Mouse (Mus musculus) neural tube, embryonic 12.5 days (tissue): ENCODE data around the gene Tpmt. TPM values are rescaled to one million over a fixed set of nuclear protein-coding genes. Genes with fewer than 3 reads are reported as not detected.

Source experiments
- ATAC-seq: fragments of 200-750 bp; cut with Nextera tagmentation; 2 replicates; pipeline ENCODE4 v1.8.0; 2017; ENCODE audit warnings: low read depth, mild to moderate bottlenecking, moderate TSS enrichment, moderate library complexity; ENCODE audit not compliant: low FRiP score
- H3K27ac ChIP-seq: fragments of 300-500 bp; sonication (generic); 2 replicates; pipeline ENCODE4 v1.5.1; 2016
- H3K27me3 ChIP-seq: fragments of 300-500 bp; sonication (generic); replicated peaks from 2 replicates; pipeline ENCODE4 v1.6.1; 2016; ENCODE audit warnings: mild to moderate bottlenecking
- H3K36me3 ChIP-seq: fragments of 300-500 bp; sonication (generic); 2 replicates; pipeline ENCODE4 v1.6.1; 2016; ENCODE audit warnings: mild to moderate bottlenecking
- H3K4me1 ChIP-seq: fragments of 300-500 bp; sonication (generic); 2 replicates; pipeline ENCODE4 v1.6.1; 2016
- H3K4me2 ChIP-seq: fragments of 300-500 bp; sonication (generic); replicated peaks from 2 replicates; pipeline ENCODE4 v1.6.1; 2016; ENCODE audit warnings: mild to moderate bottlenecking
- H3K4me3 ChIP-seq: fragments of 300-500 bp; sonication (generic); 2 replicates; pipeline ENCODE4 v1.5.1; 2016
- H3K9ac ChIP-seq: fragments of 300-500 bp; sonication (generic); 2 replicates; pipeline ENCODE4 v1.6.1; 2016; ENCODE audit warnings: mild to moderate bottlenecking
- H3K9me3 ChIP-seq: fragments of 300-500 bp; sonication (generic); 2 replicates; pipeline ENCODE4 v1.6.1; 2016; ENCODE audit warnings: mild to moderate bottlenecking
- WGBS: fragments of 180-500 bp; shearing (Covaris S2); methylation state at CpG from one replicate; pipeline ENCODE4 v1.1.7; 2016; 5-methylcytosine and 5-hydroxymethylcytosine counted together
- polyA plus RNA-seq: library from polyadenylated mRNA; unstranded; fragments of >200 nt; fragmentation: Nextera tagmentation; extraction: Ambion mirVana; gene quantifications from 2 replicates; pipeline ENCODE4 v1.2.1, GENCODE M21; 2016

Tpmt gene
- polyA plus RNA-seq, 1 experiment from 2014 or later = 37.8 TPM

DNA sequence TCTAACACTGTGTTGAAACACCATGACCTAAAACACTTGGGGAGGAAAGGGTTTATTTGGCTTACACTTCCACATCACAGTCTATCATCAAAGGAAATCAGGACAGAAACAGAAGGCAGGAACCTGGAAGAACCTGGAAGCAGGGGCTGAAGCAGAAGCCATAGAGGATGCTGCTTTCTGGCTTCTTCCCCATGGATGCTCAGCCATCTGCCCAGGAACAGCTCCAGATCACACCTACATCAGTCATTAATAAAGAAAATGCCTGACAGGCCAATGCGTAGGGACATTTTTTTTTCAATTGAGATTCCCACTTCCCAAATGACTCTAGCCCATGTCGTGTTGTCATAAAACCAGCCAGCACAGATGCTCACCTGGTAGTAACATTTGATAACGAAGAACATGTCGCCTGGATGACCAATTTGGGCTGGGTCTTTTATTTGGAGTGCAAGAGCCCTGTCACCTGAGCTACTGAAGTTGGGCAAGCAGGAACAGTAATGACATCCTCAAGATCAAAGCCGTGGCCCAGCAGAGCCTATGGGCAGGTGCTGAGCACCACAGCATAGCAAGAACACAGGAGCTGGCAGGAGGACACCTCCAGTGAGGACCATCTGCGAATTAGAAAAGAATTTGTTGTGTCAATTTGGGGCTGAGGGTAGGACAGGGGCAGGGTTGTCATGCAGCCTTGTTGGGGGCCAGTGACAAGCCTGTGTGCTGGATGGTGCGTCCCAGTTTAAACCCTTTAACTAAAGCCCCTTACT lies 51.8 kb downstream of the Tpmt start:
- Histone ChIP-seq H3K4me3 (no peak overlapping the region), H3K4me1 (no peaks in the 10 kb centered on the region), H3K9me3 (no peaks in the 10 kb centered on the region), H3K9ac (no peak overlapping the region), H3K27me3 (no peaks in the 10 kb centered on the region), H3K4me2 (no peak overlapping the region), H3K36me3 (no peaks in the 10 kb centered on the region), H3K27ac (no peak overlapping the region)
- ATAC-seq = no peak
- WGBS = 77% methylated on average over 7 of the region's 7 CpGs

- Histone ChIP-seq H3K4me2 (no peak overlapping the region), H3K9ac (no peak overlapping the region), H3K9me3 (no peaks in the 10 kb centered on the region), H3K27ac (no peak overlapping the region), H3K36me3 (no peaks in the 10 kb centered on the region), H3K4me1 (no peaks in the 10 kb centered on the region), H3K4me3 (no peak overlapping the region), H3K27me3 (no peaks in the 10 kb centered on the region)
- ATAC-seq = no peak
- 43% methylated on average over 4 of the region's 4 CpGs for WGBS
Measured at GRCm38 (mm10) chr13:46990376-46991011, 54.0 kb downstream of the Tpmt start.

DNA sequence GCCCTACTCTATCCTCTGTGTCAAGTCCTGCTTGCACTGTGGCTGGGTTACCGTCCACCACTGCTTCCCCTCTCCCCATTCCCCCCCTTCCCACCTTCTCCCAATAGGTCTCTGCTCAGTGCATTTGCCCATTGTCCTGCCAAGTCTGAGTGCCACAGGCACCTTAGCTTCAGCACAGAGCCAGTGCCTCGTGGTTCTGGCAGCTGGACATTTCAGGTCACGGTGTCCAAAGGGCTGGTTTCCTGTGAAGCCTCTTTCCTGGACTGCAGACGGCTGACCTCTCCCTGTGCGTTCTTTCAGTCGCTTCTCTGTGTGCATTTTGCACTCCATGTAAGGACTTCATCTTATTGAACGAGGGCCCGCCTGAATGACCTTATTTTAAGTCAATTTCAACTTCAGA lies 56.6 kb downstream of the Tpmt start:
- ATAC-seq = no peak
- Histone ChIP-seq H3K36me3 (no peaks in the 10 kb centered on the region), H3K4me3 (no peak overlapping the region), H3K27me3 (no peaks in the 10 kb centered on the region), H3K4me1 (no peaks in the 10 kb centered on the region), H3K27ac (no peak overlapping the region), H3K4me2 (no peak overlapping the region), H3K9me3 (no peaks in the 10 kb centered on the region), H3K9ac (no peak overlapping the region)
- WGBS = 76% methylated on average over 8 of the region's 8 CpGs

GRCm38 (mm10) chr13:46986208-46986607 lies 58.3 kb downstream of the Tpmt start:
- Histone ChIP-seq H3K4me2 (no peak overlapping the region), H3K36me3 (no peaks in the 10 kb centered on the region), H3K27me3 (no peaks in the 10 kb centered on the region), H3K9me3 (no peaks in the 10 kb centered on the region), H3K27ac (no peak overlapping the region), H3K4me1 (no peaks in the 10 kb centered on the region), H3K9ac (no peak overlapping the region), H3K4me3 (no peak overlapping the region)
- WGBS = 73% methylated on average over 6 of the region's 6 CpGs
- ATAC-seq = no peak

DNA sequence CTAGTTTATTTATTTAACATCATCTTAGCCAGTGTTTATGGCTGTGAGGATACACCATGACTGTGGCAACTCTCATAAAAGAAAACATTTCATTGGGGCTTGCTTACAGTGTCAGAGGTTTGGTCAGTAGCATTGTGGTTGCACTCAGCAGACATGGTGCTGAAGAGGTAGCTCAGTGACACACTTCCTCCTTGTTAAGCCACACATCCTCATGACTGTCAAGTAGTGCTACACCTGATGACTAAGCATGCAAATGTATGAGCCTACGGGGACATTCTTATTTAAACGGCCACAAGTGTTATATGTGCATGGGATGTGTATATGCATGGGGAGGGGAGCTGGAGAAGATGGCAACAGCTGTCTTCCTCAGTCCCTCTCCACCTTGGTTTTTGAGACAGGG lies 60.7 kb downstream of the Tpmt start:
- Histone ChIP-seq H3K9me3 (no peaks in the 10 kb centered on the region), H3K9ac (no peak overlapping the region), H3K4me2 (no peak overlapping the region), H3K4me3 (no peak overlapping the region), H3K36me3 (no peaks in the 10 kb centered on the region), H3K27me3 (no peaks in the 10 kb centered on the region), H3K4me1 (no peaks in the 10 kb centered on the region), H3K27ac (no peak overlapping the region)
- no peak for ATAC-seq
- 87% methylated on average over 2 of the region's 2 CpGs for WGBS

DNA sequence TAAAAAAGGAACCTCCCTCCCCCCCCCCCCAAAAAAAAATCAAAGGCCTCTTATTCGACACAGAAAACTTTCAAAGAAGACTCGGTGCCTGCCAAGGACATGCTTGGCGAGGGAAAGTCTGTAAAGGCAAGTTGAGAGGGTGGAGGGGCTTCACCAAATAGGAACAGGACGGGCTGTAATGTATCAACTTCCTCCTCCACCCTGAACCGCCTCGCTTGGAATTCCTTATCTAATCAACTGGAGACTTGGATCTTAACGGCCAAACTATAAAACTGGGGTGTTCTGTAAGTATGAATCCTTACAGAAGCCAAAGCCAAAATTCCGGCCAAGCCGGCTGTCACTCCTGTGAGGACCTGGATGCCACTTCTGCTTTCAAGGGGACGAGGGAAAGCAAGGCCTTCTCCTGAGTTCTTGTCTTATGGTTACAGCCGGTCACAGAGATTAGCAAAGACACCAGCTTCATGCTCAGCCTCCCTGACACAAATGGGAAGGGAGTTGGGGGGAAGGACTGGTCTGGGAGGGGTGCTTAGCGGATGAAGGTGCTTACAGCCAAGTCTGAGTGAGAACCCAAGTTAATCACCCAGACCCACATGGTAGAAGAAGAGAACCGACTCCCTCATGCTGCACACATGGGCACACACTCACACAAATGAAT lies 64.6 kb downstream of the Tpmt start:
- no peaks in the 10 kb centered on the region for H3K36me3 ChIP-seq
- H3K9ac ChIP-seq = no peak overlapping the region
- H3K4me2 ChIP-seq = no peak overlapping the region
- no peak for ATAC-seq
- no peak overlapping the region for H3K4me3 ChIP-seq
- H3K27ac ChIP-seq = no peak overlapping the region
- WGBS = 78% methylated on average over 13 of the region's 13 CpGs
- no peaks in the 10 kb centered on the region for H3K27me3 ChIP-seq
- H3K9me3 ChIP-seq = no peaks in the 10 kb centered on the region
- H3K4me1 ChIP-seq = peaks cover 10% of the 10 kb centered on the region; the same call in 1 of the 2 replicates

DNA sequence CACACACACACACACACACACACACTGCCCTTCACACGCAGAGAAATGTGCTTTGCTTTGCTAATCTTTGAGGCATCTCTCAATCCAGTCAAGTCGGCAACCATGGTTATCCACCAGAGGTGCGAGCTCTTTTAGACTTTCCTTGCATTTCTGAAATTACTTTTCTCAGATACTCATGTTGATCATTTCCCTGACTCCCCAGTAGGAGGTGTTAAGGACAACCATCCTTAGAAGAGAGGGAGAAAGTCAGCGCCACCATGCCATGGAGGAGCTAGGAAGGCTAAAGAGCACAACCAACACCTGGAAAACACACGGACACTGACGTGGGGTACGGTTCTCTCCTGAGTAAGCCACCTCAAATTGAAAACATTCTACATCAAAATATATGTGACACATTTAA lies 68.0 kb downstream of the Tpmt start:
- no peak overlapping the region for H3K4me3 ChIP-seq
- no peak overlapping the region for H3K9ac ChIP-seq
- peaks cover 10% of the 10 kb centered on the region; the same call in 1 of the 2 replicates for H3K4me1 ChIP-seq
- 96% methylated on average over 7 of the region's 7 CpGs for WGBS
- no peaks in the 10 kb centered on the region for H3K36me3 ChIP-seq
- no peaks in the 10 kb centered on the region for H3K27me3 ChIP-seq
- H3K27ac ChIP-seq = no peak overlapping the region
- no peaks in the 10 kb centered on the region for H3K9me3 ChIP-seq
- H3K4me2 ChIP-seq = no peak overlapping the region
- ATAC-seq = no peak

DNA sequence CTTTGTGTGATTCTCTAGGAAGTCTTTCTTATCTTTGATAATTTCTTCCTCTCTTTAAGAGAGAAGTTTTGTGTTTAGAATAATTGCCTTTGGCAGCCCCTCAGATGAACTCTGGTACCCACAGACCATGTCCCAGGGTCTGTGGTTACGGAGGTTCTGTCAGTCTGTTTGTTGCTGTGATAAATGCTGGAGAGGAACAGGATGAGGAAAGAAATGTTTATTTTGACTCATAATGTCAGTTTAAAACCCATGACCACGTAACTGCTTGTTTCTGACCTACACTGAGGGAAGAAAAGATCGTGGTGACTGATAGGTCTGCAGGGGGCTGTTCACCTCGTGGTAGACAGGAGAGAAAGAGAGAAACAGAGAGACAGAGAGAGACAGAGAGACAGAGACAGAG lies 68.6 kb downstream of the Tpmt start:
- WGBS = 24% methylated on average over 4 of the region's 4 CpGs
- Histone ChIP-seq H3K36me3 (no peaks in the 10 kb centered on the region), H3K27me3 (no peaks in the 10 kb centered on the region), H3K9me3 (no peaks in the 10 kb centered on the region), H3K9ac (no peak overlapping the region), H3K4me2 (peak overlapping the region; percentile 59), H3K27ac (no peak overlapping the region; the same call in 1 of the 2 replicates), H3K4me1 (peaks cover 10% of the 10 kb centered on the region; the same call in 1 of the 2 replicates), H3K4me3 (no peak overlapping the region)
- no peak for ATAC-seq

DNA sequence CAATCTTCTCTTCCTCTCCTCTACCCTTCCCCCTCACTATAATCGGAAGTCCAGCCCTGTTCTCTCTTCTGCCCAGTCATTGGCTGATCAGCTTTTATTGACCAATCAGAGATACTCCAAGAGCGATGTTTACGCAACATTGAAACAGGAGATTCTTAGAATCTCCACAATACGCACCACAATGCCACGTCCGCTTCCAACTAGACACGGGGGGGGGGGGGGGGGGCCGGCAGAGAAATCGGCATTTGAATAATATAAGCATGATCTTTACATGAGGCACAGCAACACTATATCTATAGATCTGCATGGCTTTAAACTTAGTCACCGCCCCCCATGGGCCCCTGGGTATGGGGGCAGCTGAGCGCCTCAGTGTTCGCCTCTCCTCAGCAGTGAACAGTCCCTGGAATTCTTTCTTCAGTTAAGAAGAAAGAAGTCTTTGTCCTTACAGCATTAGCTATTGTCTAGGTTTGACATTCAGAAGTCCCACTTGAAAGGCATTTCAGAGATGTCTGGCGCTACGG lies 69.4 kb downstream of the Tpmt start:
- Histone ChIP-seq H3K27me3 (no peaks in the 10 kb centered on the region), H3K27ac (0 out of 2 replicates have a peak overlapping the region, but pooled peaks have one; percentile 20), H3K36me3 (no peaks in the 10 kb centered on the region), H3K9me3 (no peaks in the 10 kb centered on the region), H3K4me3 (peak overlapping the region; percentile 32), H3K4me2 (peak overlapping the region; percentile 59), H3K4me1 (peaks cover 10% of the 10 kb centered on the region; the same call in 1 of the 2 replicates), H3K9ac (0 out of 2 replicates have a peak overlapping the region, but pooled peaks have one; percentile 17)
- 19% methylated on average over 14 of the region's 14 CpGs for WGBS
- peak; percentile 95 for ATAC-seq

Other genes with a start within 250 kb of the Tpmt start
- 20.9 and 22.1 TPM in 2 replicates for gene Kif13a, start 114.9 kb downstream of the Tpmt start, polyA plus RNA-seq
- 7.7 and 8.7 TPM in 2 replicates for gene Nhlrc1, start 29.9 kb downstream of the Tpmt start, polyA plus RNA-seq
- gene Kdm1b, start 1.2 kb downstream of the Tpmt start, polyA plus RNA-seq = 17.1 and 17.9 TPM in 2 replicates
- 224 and 242 TPM in 2 replicates for gene Dek, start 61.5 kb upstream of the Tpmt start, polyA plus RNA-seq
- gene Rnf144b, start 77.9 kb upstream of the Tpmt start, polyA plus RNA-seq = 0.84 and 1.0 TPM in 2 replicates